Mouse (Mus musculus) kidney, embryonic 16.5 days (tissue): ENCODE measurements around the gene Hist1h3e. TPM values are rescaled to one million over a fixed set of nuclear protein-coding genes. Genes with fewer than 3 reads are reported as not detected.

ENCODE experiments used
- microRNA-seq: library from miRNA; unstranded; fragments of <30 nt; microRNA quantifications from one replicate; pipeline ENCODE4, GENCODE M21; 2016
- polyA plus RNA-seq: library from polyadenylated mRNA; unstranded; fragments of >200 nt; fragmentation: Nextera tagmentation; extraction: Ambion mirVana; gene quantifications from 2 replicates; pipeline ENCODE4 v1.2.1, GENCODE M21; 2015

The Hist1h3e gene
- polyA plus RNA-seq, 1 experiment from 2014 or later = 4.7 TPM

Small RNA genes within 50 kb of the gene (microRNA-seq; reads per million reads assigned to microRNA genes)
- gene Gm44297 (not detected), gene Gm44359 (not detected), gene Gm44394 (not detected), gene n-TStga1 (1.4 reads per million)

Other genes with a start within 250 kb of the Hist1h3e start
- 49.9 and 54.0 TPM in 2 replicates for gene Zfp322a, start 193.2 kb downstream of the Hist1h3e start, polyA plus RNA-seq
- gene Abt1, start 138.5 kb downstream of the Hist1h3e start, polyA plus RNA-seq = 13.7 and 14.6 TPM in 2 replicates
- gene Btn1a1, start 96.5 kb downstream of the Hist1h3e start, polyA plus RNA-seq = 0.08 and 0.11 TPM in 2 replicates
- gene Btn2a2, start 73.5 kb downstream of the Hist1h3e start, polyA plus RNA-seq = 0.50 and 0.54 TPM in 2 replicates
- 4.5 and 5.6 TPM in 2 replicates for gene Hist1h4h, start 31.3 kb downstream of the Hist1h3e start, polyA plus RNA-seq
- 4.3 TPM in 2 replicates for gene Hist1h2af, start 28.5 kb downstream of the Hist1h3e start, polyA plus RNA-seq
- 4.6 and 6.0 TPM in 2 replicates for gene Hist1h3g, start 26.9 kb downstream of the Hist1h3e start, polyA plus RNA-seq
- gene Hist1h2bh, start 19.0 kb downstream of the Hist1h3e start, polyA plus RNA-seq = 0.64 and 0.92 TPM in 2 replicates
- gene Hist1h3f, start 18.3 kb downstream of the Hist1h3e start, polyA plus RNA-seq = 0.54 and 0.82 TPM in 2 replicates
- 1.5 and 2.0 TPM in 2 replicates for gene Hist1h4f, start 10.7 kb downstream of the Hist1h3e start, polyA plus RNA-seq
- gene Hist1h1d, start 9.1 kb downstream of the Hist1h3e start, polyA plus RNA-seq = 0.37 and 0.55 TPM in 2 replicates
- 57.3 and 57.7 TPM in 2 replicates for gene Hist1h2ae, start 8.9 kb upstream of the Hist1h3e start, polyA plus RNA-seq
- 8.5 and 9.1 TPM in 2 replicates for gene Hist1h2bg, start 9.0 kb upstream of the Hist1h3e start, polyA plus RNA-seq
- gene Hist1h2bf, start 11.8 kb upstream of the Hist1h3e start, polyA plus RNA-seq = 4.3 and 4.4 TPM in 2 replicates
- 2.5 and 3.0 TPM in 2 replicates for gene Hist1h2ad, start 12.0 kb upstream of the Hist1h3e start, polyA plus RNA-seq
- gene Hist1h3d, start 13.4 kb upstream of the Hist1h3e start, polyA plus RNA-seq = 6.1 and 6.6 TPM in 2 replicates
- 102 TPM in 2 replicates for gene Hist1h4d, start 19.2 kb upstream of the Hist1h3e start, polyA plus RNA-seq
- 3.2 and 3.3 TPM in 2 replicates for gene Hist1h2be, start 58.8 kb upstream of the Hist1h3e start, polyA plus RNA-seq
- gene Hist1h1e, start 60.2 kb upstream of the Hist1h3e start, polyA plus RNA-seq = 14.7 and 15.9 TPM in 2 replicates
- gene Hist1h2ac, start 121.6 kb upstream of the Hist1h3e start, polyA plus RNA-seq = 1.3 and 1.6 TPM in 2 replicates
- gene Hist1h2bc, start 121.8 kb upstream of the Hist1h3e start, polyA plus RNA-seq = 72.4 and 78.3 TPM in 2 replicates
- 0.26 TPM in 1 of 2 replicates, not detected in the other for gene Hist1h1t, start 133.4 kb upstream of the Hist1h3e start, polyA plus RNA-seq
- gene Hist1h4c, start 136.1 kb upstream of the Hist1h3e start, polyA plus RNA-seq = 4.5 and 5.9 TPM in 2 replicates
- gene Hfe, start 148.5 kb upstream of the Hist1h3e start, polyA plus RNA-seq = 9.3 and 9.4 TPM in 2 replicates
- gene Hist1h1c, start 176.4 kb upstream of the Hist1h3e start, polyA plus RNA-seq = 25.6 and 28.3 TPM in 2 replicates
- gene Hist1h3c, start 183.2 kb upstream of the Hist1h3e start, polyA plus RNA-seq = 6.8 and 9.7 TPM in 2 replicates
- gene Hist1h2bb, start 184.4 kb upstream of the Hist1h3e start, polyA plus RNA-seq = 2.1 and 2.5 TPM in 2 replicates
- gene Hist1h2ab, start 188.8 kb upstream of the Hist1h3e start, polyA plus RNA-seq = 33.6 and 37.8 TPM in 2 replicates
- 8.8 and 13.2 TPM in 2 replicates for gene Hist1h3b, start 189.9 kb upstream of the Hist1h3e start, polyA plus RNA-seq
- 4.6 and 6.0 TPM in 2 replicates for gene Hist1h4b, start 194.6 kb upstream of the Hist1h3e start, polyA plus RNA-seq
- gene Hist1h4a, start 198.9 kb upstream of the Hist1h3e start, polyA plus RNA-seq = 0.90 TPM in 1 of 2 replicates, not detected in the other
- gene Hist1h3a, start 200.0 kb upstream of the Hist1h3e start, polyA plus RNA-seq = 6.1 and 7.8 TPM in 2 replicates
- gene Hist1h1a, start 201.3 kb upstream of the Hist1h3e start, polyA plus RNA-seq = 0.91 and 1.7 TPM in 2 replicates
- not detected in 2 replicates for gene Trim38, start 207.5 kb upstream of the Hist1h3e start, polyA plus RNA-seq
- gene Slc17a2, start 244.6 kb upstream of the Hist1h3e start, polyA plus RNA-seq = 0.39 TPM in 1 of 2 replicates, not detected in the other